Mouse (Mus musculus): ENCODE results near the gene Ogdh. TPM values are rescaled to one million over a fixed set of nuclear protein-coding genes. Genes with fewer than 3 reads are reported as not detected.

Gene Ogdh
- polyA plus RNA-seq (2012; ENCODE audit: low replicate concordance) = 11.1 and 80.9 TPM in 2 replicates

DNA sequence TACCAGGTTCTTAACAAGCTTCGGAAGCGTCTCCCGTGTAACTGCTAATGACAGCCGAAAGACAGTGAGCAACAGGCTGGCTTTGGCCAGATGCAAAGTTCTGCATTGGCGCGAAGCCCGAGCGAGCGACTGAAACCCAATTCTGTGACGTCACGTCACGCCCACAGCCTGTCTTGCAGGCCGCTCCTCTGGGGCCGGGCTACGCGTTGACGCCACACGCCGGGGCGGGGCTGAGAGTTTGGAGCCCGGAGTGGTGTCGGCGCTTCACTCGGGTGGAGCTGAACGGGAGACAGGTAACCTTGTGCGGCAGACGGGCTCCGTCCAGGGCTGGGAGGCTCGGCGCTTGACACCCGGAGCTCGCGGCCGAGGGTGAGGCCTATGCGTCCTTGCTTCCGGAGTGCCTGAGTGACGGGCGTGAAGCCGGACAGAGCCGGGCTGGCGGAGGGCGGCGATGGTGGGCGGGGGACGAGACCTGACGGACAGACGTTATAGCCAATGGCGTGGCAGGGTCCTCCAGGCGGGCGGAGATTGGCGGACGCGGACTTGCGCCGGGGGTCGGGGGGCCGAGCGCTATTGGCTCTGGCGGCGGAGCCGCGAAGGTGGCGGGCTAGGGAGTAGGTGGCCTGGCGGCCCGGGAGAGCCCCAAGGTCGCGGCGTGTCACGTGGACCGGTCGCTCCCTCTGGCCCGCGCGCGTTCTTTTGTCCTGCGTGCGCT, at the start of gene Ogdh:
Ogdh (plus strand) TSS at position 233 of the 715 bp plus-strand sequence.

DNA sequence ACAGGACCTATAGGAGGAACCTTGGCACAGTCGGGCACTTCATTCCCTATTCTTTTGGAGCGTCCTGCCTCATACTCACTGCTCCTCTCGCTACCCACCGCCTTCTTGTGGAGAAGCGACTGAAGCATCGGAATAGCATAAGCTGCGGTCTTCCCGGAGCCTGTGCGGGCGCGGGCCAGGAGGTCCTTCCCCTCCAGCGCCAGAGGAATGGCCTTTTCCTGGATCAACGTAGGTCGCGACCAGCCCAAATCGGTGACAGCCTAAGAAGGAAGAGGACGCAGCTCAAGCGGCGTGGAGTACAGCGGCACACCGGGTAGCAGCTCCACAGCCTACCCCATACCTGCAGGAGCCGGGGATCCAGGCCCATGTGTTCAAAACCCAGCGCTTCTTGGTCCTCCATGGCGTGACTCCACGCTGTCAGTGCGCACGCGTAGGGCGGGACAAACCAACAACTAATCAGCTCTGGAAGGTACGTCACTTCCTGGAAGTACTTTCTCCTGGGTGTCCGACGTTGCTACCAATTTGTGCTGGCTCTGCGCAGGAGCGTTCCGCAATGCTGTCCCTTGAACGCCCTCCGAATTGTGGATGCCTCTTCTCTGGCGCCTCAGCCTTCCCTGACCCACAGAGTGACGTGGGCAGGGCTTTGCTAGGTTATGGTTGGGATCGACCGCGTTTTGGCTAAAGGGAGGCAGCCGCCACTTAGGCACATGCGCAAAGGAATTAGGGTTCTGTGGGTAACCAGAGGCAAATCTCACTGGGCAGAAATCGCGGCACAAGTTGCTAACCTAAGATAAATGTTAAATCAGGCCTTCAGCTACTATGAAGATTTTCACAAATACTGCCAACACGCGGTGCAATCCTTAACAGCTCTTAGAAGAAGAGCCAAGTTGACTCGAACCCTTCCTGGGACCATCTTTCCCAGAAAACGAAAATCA, 23.8 kb upstream of the Ogdh start, which contains the start of gene Ddx56:
Ddx56 (minus strand) TSS at position 453 of the 935 bp plus-strand sequence.

DNA sequence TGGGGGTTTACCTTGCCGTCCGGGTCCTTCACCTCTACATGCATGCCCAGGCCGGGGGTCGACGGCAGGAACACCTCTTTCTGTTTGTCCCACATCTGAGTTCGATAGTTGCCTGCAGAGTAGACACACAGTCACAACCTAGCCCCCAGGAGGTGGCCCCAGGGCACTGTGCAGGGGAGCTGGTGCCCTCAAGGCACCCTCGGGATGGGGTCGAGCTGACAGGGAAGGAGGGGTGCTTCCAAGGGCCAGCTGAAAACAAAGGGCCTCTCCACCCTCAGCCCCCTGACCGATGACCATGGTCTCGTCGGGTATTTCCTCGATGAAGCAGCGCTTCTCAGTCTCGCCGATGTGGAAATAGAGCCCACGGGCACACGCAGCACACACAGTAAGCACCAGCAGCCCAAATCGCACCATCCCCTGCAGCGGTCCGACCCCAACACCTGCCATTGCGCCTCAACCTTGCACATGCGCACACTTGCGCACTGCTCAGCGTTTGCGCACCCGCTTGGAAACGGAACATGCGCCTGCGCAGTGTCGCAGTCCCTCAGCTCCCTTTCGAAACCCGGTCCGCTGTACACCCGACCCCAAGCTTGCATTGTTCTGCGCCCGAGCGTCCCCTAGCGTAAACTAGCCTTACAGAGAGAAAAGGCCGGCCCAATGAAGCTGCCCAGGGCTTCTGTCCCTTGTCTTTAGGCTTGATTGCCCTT, 16.9 kb upstream of the Ogdh start, which contains the start of gene Tmed4:
Tmed4 (minus strand) TSS at position 484 of the 707 bp plus-strand sequence.

DNA sequence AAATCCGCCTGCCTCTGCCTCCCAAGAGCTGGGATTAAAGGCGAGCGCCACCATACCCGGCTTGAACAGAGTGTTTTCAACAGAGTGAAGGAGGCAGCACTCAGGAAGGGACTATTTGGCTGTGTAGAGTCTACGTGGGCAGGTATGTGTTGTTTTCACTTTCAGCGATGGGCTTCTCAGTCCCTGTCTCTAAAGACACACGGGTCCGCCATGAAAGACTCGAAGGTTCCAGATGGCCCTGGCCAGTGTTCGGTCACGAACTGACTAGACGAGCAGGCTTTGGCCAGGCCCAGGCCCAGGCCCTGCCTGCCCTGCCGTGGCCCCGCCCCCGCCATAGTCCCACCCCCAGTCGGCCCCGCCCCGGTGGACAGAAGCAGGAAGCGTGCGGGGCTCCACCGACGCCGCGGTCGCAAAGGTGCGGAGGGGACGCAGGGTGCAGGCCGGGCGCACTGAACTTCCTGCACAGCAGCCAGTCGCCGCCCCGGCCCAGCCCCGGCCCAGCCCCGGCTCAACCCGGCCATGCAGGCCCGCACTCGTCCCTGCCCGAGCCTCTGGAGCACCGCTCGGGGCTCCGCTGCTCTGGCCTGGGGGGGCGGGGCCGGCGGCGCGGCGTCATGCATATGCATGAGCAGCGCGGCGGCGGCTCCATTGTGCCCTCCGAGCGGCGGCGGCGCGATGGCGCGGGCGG, 97.4 kb downstream of the Ogdh start, which contains the start of gene Zmiz2:
Zmiz2 (plus strand) TSS at position 349 of the 688 bp plus-strand sequence.

Other genes starting within 250 kb of the Ogdh start
- 0.33 TPM in 1 of 2 replicates, not detected in the other for gene Camk2b, start 225.3 kb upstream of the Ogdh start, polyA plus RNA-seq (2012; ENCODE audit: low replicate concordance)
- gene A730071L15Rik, start 91.6 kb upstream of the Ogdh start, polyA plus RNA-seq (2012; ENCODE audit: low replicate concordance) = not detected in 2 replicates
- gene Nudcd3, start 91.2 kb upstream of the Ogdh start, polyA plus RNA-seq (2012; ENCODE audit: low replicate concordance) = 13.6 and 24.2 TPM in 2 replicates
- not detected in 2 replicates for gene Npc1l1, start 61.5 kb upstream of the Ogdh start, polyA plus RNA-seq (2012; ENCODE audit: low replicate concordance)
- gene Ddx56, start 23.9 kb upstream of the Ogdh start, polyA plus RNA-seq (2012; ENCODE audit: low replicate concordance) = 8.9 and 15.3 TPM in 2 replicates
- gene Tmed4, start 16.8 kb upstream of the Ogdh start, polyA plus RNA-seq (2012; ENCODE audit: low replicate concordance) = 19.5 and 19.6 TPM in 2 replicates
- 490 and 546 TPM in 2 replicates for gene Zmiz2, start 97.4 kb downstream of the Ogdh start, polyA plus RNA-seq (2012; ENCODE audit: low replicate concordance)
- gene Ppia, start 123.8 kb downstream of the Ogdh start, polyA plus RNA-seq (2012; ENCODE audit: low replicate concordance) = 27.1 and 117 TPM in 2 replicates
- 15.0 and 25.2 TPM in 2 replicates for gene H2afv, start 152.8 kb downstream of the Ogdh start, polyA plus RNA-seq (2012; ENCODE audit: low replicate concordance)
- 12.2 and 19.2 TPM in 2 replicates for gene Purb, start 184.3 kb downstream of the Ogdh start, polyA plus RNA-seq (2012; ENCODE audit: low replicate concordance)
- 24.2 and 24.7 TPM in 2 replicates for gene Myo1g, start 229.3 kb downstream of the Ogdh start, polyA plus RNA-seq (2012; ENCODE audit: low replicate concordance)

Data from leukemia stem cell, adult 10-12 weeks (primary cell).